Comparison of ENCODE assay signal across 9 mouse cellular contexts in genomic region chr17:31657141-31657983, GRCm38 (mm10). TPM values are rescaled to one million over a fixed set of nuclear protein-coding genes. Genes with fewer than 3 reads are reported as not detected.
DNase-seq lines count a peak whose midpoint lies in the region; ATAC-seq and TF ChIP-seq lines count a peak whose summit lies in the region.
"Had no signal": no experiment of that assay in that cellular context is flagged by ENCODE, and none has a peak within 500 bp of the region (broad histone marks: within the 10 kb centered on the region; RNA-seq: fewer than 3 reads in every experiment).

No protein-coding gene starts in this region.

- no peak for DNase-seq in kidney, postnatal 0 days (ENCODE audit: low spot score)
- DNase-seq in kidney, postnatal 36 days, result no peak
- DNase-seq in c-Kit-negative CD71-positive TER-119-positive erythroid progenitor cells, embryonic 14.5 days (ENCODE audit: low read depth, low spot score), result peak; percentile 17
- peak; percentile 53 for DNase-seq in induced T-regulatory cell, adult 2 months (ENCODE audit: low read depth)
- DNase-seq in cerebellum, adult 9-10 months, result no peak
- no peak for DNase-seq in right cerebral cortex, adult 2 months (ENCODE audit: low spot score in 2 of 2)
- no peak for DNase-seq in retina, embryonic 14.5 days (ENCODE audit: low spot score)

- no peak for TF ChIP-seq CTCF in kidney, postnatal 0 days (IDR thresholded peaks at IDR 0.05; ENCODE audit: low read depth)

- H3K9me3 ChIP-seq in kidney, postnatal 0 days (replicated peaks; ENCODE audit: low read length), result no peaks in the 10 kb centered on the region
- no peaks in the 10 kb centered on the region for H3K9me3 ChIP-seq in neural tube, embryonic 12.5 days

- H3K4me3 ChIP-seq in kidney, postnatal 0 days (replicated peaks; ENCODE audit: low read depth, low read length), result peak overlapping the region; percentile 100
- peak overlapping the region; percentile 99 for H3K4me3 ChIP-seq in neural tube, embryonic 12.5 days

- 44% methylated on average over 12 of the region's 12 CpGs for WGBS in kidney, postnatal 0 days
- WGBS in neural tube, embryonic 12.5 days, result 58% methylated on average over 12 of the region's 12 CpGs

- H3K4me2 ChIP-seq in kidney, postnatal 0 days (ENCODE audit: low read length), result peak overlapping the region; percentile 60
- peak overlapping the region; percentile 61 for H3K4me2 ChIP-seq in neural tube, embryonic 12.5 days (replicated peaks)

- H3K36me3 ChIP-seq in kidney, postnatal 0 days (ENCODE audit: insufficient read depth, low read length), result peaks cover 27% of the 10 kb centered on the region
- peaks cover 33% of the 10 kb centered on the region for H3K36me3 ChIP-seq in neural tube, embryonic 12.5 days

- no peak for ATAC-seq in kidney, postnatal 0 days (replicated peaks; ENCODE audit: low FRiP score, low read depth)
- ATAC-seq in neural tube, embryonic 12.5 days (ENCODE audit: low FRiP score, low read depth), result no peak
- ATAC-seq: activated CD4-positive, CD25-positive, alpha-beta regulatory T cell, adult 4 months had no signal

- peaks cover 5% of the 10 kb centered on the region; the same call in 1 of the 2 replicates for H3K4me1 ChIP-seq in kidney, postnatal 0 days (replicated peaks; ENCODE audit: insufficient read depth, low read length)
- peaks cover 13% of the 10 kb centered on the region for H3K4me1 ChIP-seq in neural tube, embryonic 12.5 days

- H3K27ac ChIP-seq in kidney, postnatal 0 days, result peak overlapping the region; percentile 88
- no peak overlapping the region for H3K27ac ChIP-seq in neural tube, embryonic 12.5 days

- H3K27me3 ChIP-seq in kidney, postnatal 0 days (ENCODE audit: insufficient read depth, low read length), result no peaks in the 10 kb centered on the region
- H3K27me3 ChIP-seq in neural tube, embryonic 12.5 days (replicated peaks), result no peaks in the 10 kb centered on the region

- H3K9ac ChIP-seq in kidney, postnatal 0 days (ENCODE audit: low read depth, low read length), result peak overlapping the region; percentile 98
- peak overlapping the region; percentile 96 for H3K9ac ChIP-seq in neural tube, embryonic 12.5 days

RNA-seq across cellular contexts. Expression of gene U2af1, which starts 1.3 kb away (rescaled TPM):
- 238 and 258 TPM in 2 replicates for polyA plus RNA-seq in kidney, postnatal 0 days (2015; fragmentation: Nextera tagmentation; extraction: Ambion mirVana)
- polyA plus RNA-seq in neural tube, embryonic 12.5 days (2016; fragmentation: Nextera tagmentation; extraction: Ambion mirVana), result 305 and 307 TPM in 2 replicates

RNA-seq across cellular contexts. Expression of gene Cryaa, which starts 20.2 kb away (rescaled TPM):
- 0.13 and 0.22 TPM in 2 replicates for polyA plus RNA-seq in kidney, postnatal 0 days (2015; fragmentation: Nextera tagmentation; extraction: Ambion mirVana)
- not detected in 2 replicates for polyA plus RNA-seq in neural tube, embryonic 12.5 days (2016; fragmentation: Nextera tagmentation; extraction: Ambion mirVana)
- polyA plus RNA-seq: activated CD4-positive, CD25-positive, alpha-beta regulatory T cell, adult 4 months had no signal

RNA-seq across cellular contexts. Expression of gene Cbs, which starts 20.3 kb away (rescaled TPM):
- 3.5 and 4.0 TPM in 2 replicates for polyA plus RNA-seq in kidney, postnatal 0 days (2015; fragmentation: Nextera tagmentation; extraction: Ambion mirVana)
- 2.9 and 3.3 TPM in 2 replicates for polyA plus RNA-seq in neural tube, embryonic 12.5 days (2016; fragmentation: Nextera tagmentation; extraction: Ambion mirVana)

Comparison
In these comparisons a context has a peak if more than half of its experiments do, and no peak if none do; other contexts are left out.
1. DNase-seq: peak in c-Kit-negative CD71-positive TER-119-positive erythroid progenitor cells, embryonic 14.5 days (single experiment) and induced T-regulatory cell, adult 2 months (single experiment); none in kidney, postnatal 0 days (single experiment), kidney, postnatal 36 days (0 of 2), cerebellum, adult 9-10 months (single experiment), right cerebral cortex, adult 2 months (0 of 2) and retina, embryonic 14.5 days (single experiment).